Mouse (Mus musculus) forebrain, embryonic 12.5 days (tissue): ENCODE measurements around the gene Mtmr4. TPM values are rescaled to one million over a fixed set of nuclear protein-coding genes. Genes with fewer than 3 reads are reported as not detected.

Experiments
- ATAC-seq: fragments of 200-750 bp; cut with Nextera tagmentation; 2 replicates; pipeline ENCODE4 v1.8.0; 2017; ENCODE audit warnings: moderate TSS enrichment; ENCODE audit not compliant: low FRiP score
- H3K27ac ChIP-seq: fragments of 300-500 bp; sonication (generic); 2 replicates; pipeline ENCODE4 v1.5.1; 2016; ENCODE audit warnings: mild to moderate bottlenecking
- H3K27me3 ChIP-seq: fragments of 300-500 bp; sonication (generic); 2 replicates; pipeline ENCODE4 v1.6.1; 2016; ENCODE audit warnings: mild to moderate bottlenecking
- H3K36me3 ChIP-seq: fragments of 300-500 bp; sonication (generic); replicated peaks from 2 replicates; pipeline ENCODE4 v1.6.1; 2016; ENCODE audit warnings: mild to moderate bottlenecking
- H3K4me1 ChIP-seq: fragments of 300-500 bp; sonication (generic); 2 replicates; pipeline ENCODE4 v1.6.1; 2016
- H3K4me2 ChIP-seq: fragments of 300-500 bp; sonication (generic); 2 replicates; pipeline ENCODE4 v1.6.1; 2016; ENCODE audit warnings: mild to moderate bottlenecking, moderate library complexity
- H3K4me3 ChIP-seq: fragments of 300-500 bp; sonication (generic); replicated peaks from 2 replicates; pipeline ENCODE4 v1.5.1; 2016; ENCODE audit warnings: mild to moderate bottlenecking
- H3K9ac ChIP-seq: fragments of 300-500 bp; sonication (generic); 2 replicates; pipeline ENCODE4 v1.6.1; 2016; ENCODE audit warnings: mild to moderate bottlenecking
- H3K9me3 ChIP-seq: fragments of 300-500 bp; sonication (generic); 2 replicates; pipeline ENCODE4 v1.6.1; 2016
- WGBS: fragments of 180-500 bp; shearing (Covaris S2); methylation state at CpG from one replicate; pipeline ENCODE4 v1.1.7; 2016; 5-methylcytosine and 5-hydroxymethylcytosine counted together
- polyA plus RNA-seq: library from polyadenylated mRNA; unstranded; fragments of >200 nt; fragmentation: Nextera tagmentation; extraction: Ambion mirVana; gene quantifications from 2 replicates; pipeline ENCODE4 v1.2.1, GENCODE M21; 2016

Gene Mtmr4
- polyA plus RNA-seq, 1 experiment from 2014 or later, result 71.4 TPM

GRCm38 (mm10) chr11:87574520-87575180 lies 17.3 kb upstream of the Mtmr4 start:
- Histone ChIP-seq H3K9me3 (no peaks in the 10 kb centered on the region), H3K4me3 (no peak overlapping the region), H3K27ac (no peak overlapping the region), H3K4me2 (no peak overlapping the region), H3K4me1 (peaks cover 26% of the 10 kb centered on the region), H3K9ac (no peak overlapping the region), H3K36me3 (no peaks in the 10 kb centered on the region), H3K27me3 (peaks cover 10% of the 10 kb centered on the region; the same call in 1 of the 2 replicates)
- 80% methylated on average over 21 of the region's 21 CpGs for WGBS
- ATAC-seq, result no peak; the same call in 1 of the 2 replicates

DNA sequence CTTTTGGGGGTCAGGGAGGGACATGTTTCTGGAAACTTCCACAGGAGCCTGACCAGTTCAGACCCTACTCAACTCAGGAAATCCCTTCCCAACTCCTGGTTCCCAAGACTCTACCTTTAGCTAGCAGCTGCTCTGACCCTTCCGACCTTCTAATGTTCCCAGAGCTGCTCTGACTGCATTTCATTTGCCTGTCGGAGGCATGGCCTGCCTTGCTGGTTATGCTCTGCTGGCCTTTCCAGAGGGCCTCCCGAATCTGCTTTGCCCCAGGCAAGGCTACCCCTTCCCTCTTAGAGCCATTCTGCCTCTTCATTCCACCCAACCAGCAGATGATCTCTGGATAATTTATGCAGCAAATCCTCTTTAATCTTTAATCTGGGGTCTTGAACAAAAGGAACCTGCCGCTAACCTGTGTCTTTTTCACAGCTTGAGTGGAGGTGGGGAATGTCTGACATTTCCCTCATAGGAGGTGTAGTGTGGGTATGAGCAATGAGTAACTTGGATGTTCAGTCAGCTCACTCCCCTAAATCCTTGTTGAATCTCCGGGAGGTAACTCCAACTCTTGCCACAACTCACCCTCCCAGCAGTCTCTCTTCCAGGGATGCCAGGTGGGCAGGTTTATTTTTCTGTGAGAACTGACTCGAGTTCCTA lies 14.2 kb upstream of the Mtmr4 start:
- peak overlapping the region; percentile 65 for H3K4me3 ChIP-seq
- H3K27me3 ChIP-seq, result peaks cover 17% of the 10 kb centered on the region; the same call in 1 of the 2 replicates
- no peaks in the 10 kb centered on the region for H3K36me3 ChIP-seq
- 0 out of 2 replicates have a peak, but pooled peaks have one; percentile 5 for ATAC-seq
- no peaks in the 10 kb centered on the region for H3K9me3 ChIP-seq
- peak overlapping the region; percentile 98 for H3K4me2 ChIP-seq
- H3K27ac ChIP-seq, result no peak overlapping the region
- 9% methylated on average over 6 of the region's 6 CpGs for WGBS
- peak overlapping the region; percentile 66; the same call in 1 of the 2 replicates for H3K9ac ChIP-seq
- H3K4me1 ChIP-seq, result peaks cover 30% of the 10 kb centered on the region

GRCm38 (mm10) chr11:87578249-87578962 lies 13.6 kb upstream of the Mtmr4 start:
- Histone ChIP-seq H3K9ac (peak overlapping the region; percentile 66), H3K9me3 (no peaks in the 10 kb centered on the region), H3K4me3 (peak overlapping the region; percentile 65), H3K4me2 (peak overlapping the region; percentile 98), H3K4me1 (peaks cover 30% of the 10 kb centered on the region), H3K27ac (no peak overlapping the region), H3K27me3 (peaks cover 17% of the 10 kb centered on the region; the same call in 1 of the 2 replicates), H3K36me3 (no peaks in the 10 kb centered on the region)
- ATAC-seq, result peak; percentile 81
- under 1% methylated on average over 40 of the region's 40 CpGs for WGBS

GRCm38 (mm10) chr11:87578963-87579601 lies 12.9 kb upstream of the Mtmr4 start:
- peak; percentile 43; the same call in 1 of the 2 replicates for ATAC-seq
- Histone ChIP-seq H3K36me3 (no peaks in the 10 kb centered on the region), H3K9me3 (no peaks in the 10 kb centered on the region), H3K27ac (no peak overlapping the region), H3K4me3 (peak overlapping the region; percentile 65), H3K27me3 (peaks cover 17% of the 10 kb centered on the region; the same call in 1 of the 2 replicates), H3K9ac (peak overlapping the region; percentile 66), H3K4me2 (peak overlapping the region; percentile 98), H3K4me1 (peaks cover 30% of the 10 kb centered on the region)
- 9% methylated on average over 10 of the region's 10 CpGs for WGBS

GRCm38 (mm10) chr11:87579713-87580112 lies 12.2 kb upstream of the Mtmr4 start:
- ATAC-seq, result no peak
- Histone ChIP-seq H3K4me1 (peaks cover 30% of the 10 kb centered on the region), H3K27ac (no peak overlapping the region), H3K4me3 (no peak overlapping the region), H3K9ac (no peak overlapping the region), H3K36me3 (no peaks in the 10 kb centered on the region), H3K4me2 (no peak overlapping the region), H3K27me3 (peaks cover 17% of the 10 kb centered on the region; the same call in 1 of the 2 replicates), H3K9me3 (no peaks in the 10 kb centered on the region)
- 32% methylated on average over 1 of the region's 1 CpGs for WGBS

DNA sequence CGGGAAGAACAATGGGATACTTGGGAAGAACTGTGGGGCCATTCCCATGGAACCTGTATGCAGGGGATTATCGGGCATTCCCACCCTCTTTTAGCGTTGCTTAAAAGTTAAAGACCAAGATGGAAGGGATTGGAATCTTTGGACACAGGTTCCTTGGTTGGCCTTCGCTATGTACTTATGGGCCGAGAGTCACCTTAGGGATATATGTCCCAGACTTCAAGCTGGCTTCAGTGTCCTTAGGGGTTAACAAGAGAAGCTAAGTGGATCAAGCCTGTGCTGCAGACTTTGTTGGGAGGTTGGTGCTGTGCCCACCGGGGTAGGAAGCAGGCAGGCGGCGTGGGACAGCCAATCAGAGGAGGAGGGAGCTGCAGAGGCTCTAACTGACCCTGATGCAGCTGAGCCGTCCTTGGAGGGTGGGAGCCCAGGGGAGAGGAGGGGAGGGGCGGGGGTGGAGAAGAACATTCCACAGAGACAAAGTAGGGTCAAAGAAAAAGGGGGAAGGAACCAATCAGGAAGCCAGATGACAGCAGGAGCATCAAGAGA lies 11.3 kb upstream of the Mtmr4 start:
- Histone ChIP-seq H3K4me1 (peaks cover 30% of the 10 kb centered on the region), H3K9me3 (no peaks in the 10 kb centered on the region), H3K4me3 (no peak overlapping the region), H3K27me3 (peaks cover 17% of the 10 kb centered on the region; the same call in 1 of the 2 replicates), H3K36me3 (no peaks in the 10 kb centered on the region), H3K27ac (no peak overlapping the region), H3K4me2 (no peak overlapping the region), H3K9ac (no peak overlapping the region)
- 44% methylated on average over 9 of the region's 10 CpGs for WGBS
- ATAC-seq, result no peak

DNA sequence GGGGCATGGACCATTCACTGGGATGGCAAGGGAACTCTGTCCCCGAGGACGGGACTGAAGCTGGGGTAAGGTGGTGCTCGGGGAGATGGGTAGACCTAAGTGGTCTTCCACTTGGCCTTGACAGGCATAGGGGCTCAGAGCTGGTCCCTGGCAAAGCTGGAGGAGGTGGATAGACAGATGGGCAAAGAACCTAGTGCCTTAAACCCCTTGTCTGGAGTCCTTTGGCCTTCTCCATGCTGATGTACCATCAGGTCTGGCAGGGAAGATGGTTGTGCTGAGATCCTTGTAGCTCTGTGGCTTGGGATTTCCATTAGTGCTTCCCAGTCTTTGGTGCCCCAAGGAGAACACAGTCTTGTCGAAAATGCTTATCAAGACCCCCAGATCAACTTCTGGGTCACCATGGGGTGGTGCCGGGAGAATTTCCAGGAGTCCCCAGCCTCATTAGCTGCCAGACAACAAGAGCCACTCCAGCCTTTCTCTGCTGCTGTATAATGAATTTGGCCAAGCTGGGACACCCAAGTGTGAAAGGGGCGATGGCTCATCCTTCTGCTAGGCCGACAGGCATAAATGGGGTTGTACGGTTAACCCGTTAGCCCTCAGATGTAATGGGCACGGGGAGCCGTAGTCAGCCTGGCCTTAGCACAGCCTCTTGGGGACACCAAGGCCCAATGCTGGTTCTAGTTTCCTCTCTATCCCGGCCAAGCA lies 10.6 kb upstream of the Mtmr4 start:
- H3K36me3 ChIP-seq, result no peaks in the 10 kb centered on the region
- WGBS, result 88% methylated on average over 12 of the region's 12 CpGs
- H3K9ac ChIP-seq, result no peak overlapping the region
- H3K4me3 ChIP-seq, result no peak overlapping the region
- H3K4me1 ChIP-seq, result peaks cover 30% of the 10 kb centered on the region
- no peaks in the 10 kb centered on the region for H3K9me3 ChIP-seq
- ATAC-seq, result no peak
- no peak overlapping the region for H3K27ac ChIP-seq
- H3K4me2 ChIP-seq, result no peak overlapping the region
- peaks cover 17% of the 10 kb centered on the region; the same call in 1 of the 2 replicates for H3K27me3 ChIP-seq

DNA sequence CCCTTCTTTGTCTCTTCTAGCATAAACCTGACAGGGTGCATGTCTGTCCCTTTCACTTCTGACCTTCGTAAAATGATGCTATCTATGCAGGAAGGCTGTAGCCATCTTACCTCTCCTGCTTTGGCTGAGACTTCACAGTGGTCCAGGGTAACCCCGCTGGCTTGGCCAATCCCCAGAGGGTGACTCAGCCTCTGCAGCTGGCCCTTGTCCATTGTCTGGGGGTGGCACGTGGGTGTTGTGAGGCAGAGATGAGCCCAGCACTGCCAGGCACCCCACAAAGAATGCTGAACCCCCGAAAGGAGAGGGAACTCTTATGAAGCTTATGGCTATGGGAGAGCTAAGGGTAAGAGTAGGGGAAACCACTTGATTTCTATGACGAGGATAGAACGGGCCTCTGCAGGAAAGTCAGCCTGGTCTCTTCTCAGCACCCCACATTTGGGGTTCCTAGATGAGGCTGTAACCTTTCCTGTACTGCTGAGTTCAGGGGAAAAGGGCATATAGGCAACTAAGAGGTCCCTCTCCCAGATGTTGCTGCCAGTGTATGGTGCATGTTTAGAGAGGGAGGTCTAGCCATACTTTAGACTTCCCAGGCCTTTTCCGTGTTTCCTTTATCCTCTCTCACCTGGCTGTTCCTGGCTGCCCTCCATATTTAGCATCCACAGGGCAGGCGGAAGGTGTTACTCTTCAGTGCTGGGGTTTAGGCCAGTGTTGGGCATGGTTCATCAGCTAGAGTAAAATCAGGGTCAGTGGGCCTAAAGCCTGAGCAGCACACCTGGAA lies 9.8 kb upstream of the Mtmr4 start:
- H3K27me3 ChIP-seq, result peaks cover 14% of the 10 kb centered on the region; the same call in 1 of the 2 replicates
- no peak for ATAC-seq
- H3K36me3 ChIP-seq, result no peaks in the 10 kb centered on the region
- H3K27ac ChIP-seq, result no peak overlapping the region
- H3K9me3 ChIP-seq, result no peaks in the 10 kb centered on the region
- H3K4me3 ChIP-seq, result no peak overlapping the region
- H3K4me2 ChIP-seq, result no peak overlapping the region
- H3K9ac ChIP-seq, result no peak overlapping the region
- peaks cover 29% of the 10 kb centered on the region for H3K4me1 ChIP-seq
- 81% methylated on average over 8 of the region's 8 CpGs for WGBS

DNA sequence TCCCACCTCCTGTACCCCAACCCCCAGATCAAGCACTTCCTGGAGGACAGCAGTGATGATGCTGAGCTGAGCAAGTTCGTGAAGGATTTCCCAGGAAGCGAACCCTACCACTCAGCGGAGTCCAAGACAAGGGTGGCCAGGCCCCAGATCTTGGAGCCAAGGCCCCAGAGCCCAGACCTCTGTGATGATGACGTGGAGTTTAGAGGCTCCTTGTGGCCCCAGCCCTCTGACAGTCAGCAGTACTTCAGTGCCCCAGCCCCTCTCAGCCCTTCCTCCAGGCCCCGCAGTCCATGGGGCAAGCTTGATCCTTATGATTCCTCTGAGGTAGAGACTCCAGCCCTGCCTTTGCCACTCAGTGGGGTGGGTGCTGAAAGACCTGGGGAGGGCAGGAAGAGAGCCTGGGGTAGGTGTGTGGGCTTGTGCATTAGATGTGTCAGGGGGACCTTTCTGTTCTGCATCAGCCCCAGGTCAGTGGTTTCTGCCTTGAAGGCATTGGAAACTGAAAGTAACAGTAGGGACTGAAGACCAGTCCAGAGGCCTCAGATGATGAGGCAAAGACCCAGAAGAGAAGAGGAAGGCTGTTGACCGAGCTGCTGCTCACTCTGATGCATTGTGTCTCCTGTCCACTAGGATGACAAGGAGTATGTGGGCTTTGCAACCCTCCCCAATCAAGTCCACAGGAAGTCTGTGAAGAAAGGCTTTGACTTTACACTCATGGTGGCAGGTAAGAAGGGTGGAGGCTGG lies 8.5 kb upstream of the Mtmr4 start:
- peaks cover 16% of the 10 kb centered on the region for H3K4me1 ChIP-seq
- WGBS, result 82% methylated on average over 6 of the region's 6 CpGs

GRCm38 (mm10) chr11:87584711-87585505 lies 7.1 kb upstream of the Mtmr4 start:
- Histone ChIP-seq H3K4me1 (peaks cover 12% of the 10 kb centered on the region), H3K9me3 (no peaks in the 10 kb centered on the region), H3K36me3 (no peaks in the 10 kb centered on the region), H3K9ac (no peak overlapping the region), H3K27me3 (peaks cover 4% of the 10 kb centered on the region; the same call in 1 of the 2 replicates), H3K27ac (no peak overlapping the region), H3K4me3 (no peak overlapping the region), H3K4me2 (no peak overlapping the region)
- WGBS, result 88% methylated on average over 10 of the region's 10 CpGs
- no peak for ATAC-seq

More for the DNA sequence above, 8.5 kb upstream of the Mtmr4 start:
- Histone ChIP-seq H3K27me3 (peaks cover 12% of the 10 kb centered on the region; the same call in 1 of the 2 replicates), H3K4me2 (no peak overlapping the region), H3K36me3 (no peaks in the 10 kb centered on the region), H3K9ac (no peak overlapping the region), H3K9me3 (no peaks in the 10 kb centered on the region), H3K4me3 (no peak overlapping the region), H3K27ac (no peak overlapping the region)
- ATAC-seq, result no peak
